In the genomic region with DNA sequence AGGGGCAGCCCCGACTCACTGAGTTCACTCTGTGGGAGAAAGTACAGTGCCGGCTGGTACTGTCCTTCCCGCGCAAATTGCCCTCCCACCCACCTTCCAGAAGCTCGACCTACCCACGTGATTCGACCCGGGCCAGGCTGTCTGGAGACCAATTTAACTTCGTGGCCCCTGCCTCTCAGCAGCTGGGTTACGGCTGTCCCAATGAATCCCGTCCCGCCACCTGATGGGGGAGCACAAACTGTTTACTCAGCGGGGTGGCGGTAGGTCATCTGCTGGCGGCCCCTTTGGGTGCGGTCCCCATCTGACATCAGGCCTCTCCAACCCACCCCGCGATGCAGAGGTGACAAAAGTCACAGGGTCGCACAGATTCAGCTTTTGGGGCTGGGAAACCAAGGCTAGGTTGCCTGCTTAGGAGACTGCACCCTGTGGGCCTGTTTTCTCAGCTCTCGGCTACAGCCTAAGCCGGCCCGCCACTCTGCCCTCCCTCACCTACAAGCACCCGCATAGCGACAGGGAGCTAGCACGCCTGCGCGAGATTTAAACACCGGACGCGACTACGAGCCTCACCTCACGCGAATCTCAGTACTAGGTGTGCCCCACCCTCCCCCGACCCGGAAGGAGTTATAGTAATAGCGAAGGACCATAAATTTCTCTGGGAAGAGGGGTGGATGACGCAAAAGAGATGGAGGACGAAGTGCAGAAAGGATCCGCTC, we compare ENCODE assay signal across 8 mouse cellular contexts. TPM values are rescaled to one million over a fixed set of nuclear protein-coding genes. Genes with fewer than 3 reads are reported as not detected.
DNase-seq lines count a peak whose midpoint lies in the region; ATAC-seq and TF ChIP-seq lines count a peak whose summit lies in the region.

A gene (minus strand): TSS at position 593 of the 713 bp plus-strand sequence.

- 0 out of 2 replicates have a peak, but pooled peaks have one; percentile 13 for TF ChIP-seq CTCF in olfactory bulb, adult 2 months (IDR thresholded peaks at IDR 0.05; ENCODE audit: insufficient read depth, low read depth, low read length)

- ATAC-seq in hindbrain, embryonic 11.5 days (ENCODE audit: low FRiP score): peak; percentile 92
- ATAC-seq in lung, embryonic 15.5 days (ENCODE audit: borderline replicate concordance, extremely low read depth, low FRiP score, low TSS enrichment): peak; percentile 87

- peak within 1 kb of the TSS; percentile 38 for H3K4me3 ChIP-seq in hindbrain, embryonic 11.5 days (ENCODE audit: low read depth, low read length)
- H3K4me3 ChIP-seq in lung, embryonic 15.5 days: peak within 1 kb of the TSS; percentile 50
- peak within 1 kb of the TSS; percentile 62 for H3K4me3 ChIP-seq in olfactory bulb, adult 2 months (ENCODE audit: insufficient read depth, low read depth, low read length)

- DNase-seq in MN1 (ENCODE audit: low spot score): peak; percentile 95
- peak; percentile 93 to 95 for DNase-seq in cerebellum, postnatal 10 days
- peak; percentile 76 to 82 for DNase-seq in frontal cortex, postnatal 14 days (ENCODE audit: low spot score in 2 of 2)
- peak; percentile 85 for DNase-seq in hindbrain, embryonic 11.5 days (ENCODE audit: low spot score)
- peak; percentile 91 for DNase-seq in layer of hippocampus, adult 9-11 months
- DNase-seq in testis, postnatal 14 days (ENCODE audit: low spot score): peak; percentile 87

- H3K27ac ChIP-seq in hindbrain, embryonic 11.5 days (ENCODE audit: low read depth, low read length): peak within 1 kb of the TSS; percentile 33; the same call in 1 of the 2 replicates
- peak within 1 kb of the TSS; percentile 77 for H3K27ac ChIP-seq in lung, embryonic 15.5 days
- H3K27ac ChIP-seq in olfactory bulb, adult 2 months (ENCODE audit: insufficient read depth, low read depth, low read length): peak within 1 kb of the TSS; percentile 81

- H3K27me3 ChIP-seq in hindbrain, embryonic 11.5 days (ENCODE audit: control insufficient read depth, insufficient read depth, low read length): no peaks in the 10 kb centered on the region
- H3K27me3 ChIP-seq in lung, embryonic 15.5 days: no peaks in the 10 kb centered on the region

- 7% methylated on average over 39 of the region's 39 CpGs for WGBS in hindbrain, embryonic 11.5 days
- under 1% methylated on average over 39 of the region's 39 CpGs for WGBS in lung, embryonic 15.5 days
- 2% methylated on average over 39 of the region's 39 CpGs for WGBS in olfactory bulb, adult 2 months

- peak within 1 kb of the TSS; percentile 51 for H3K4me2 ChIP-seq in hindbrain, embryonic 11.5 days (replicated peaks; ENCODE audit: low read depth, low read length)
- peak within 1 kb of the TSS; percentile 92 for H3K4me2 ChIP-seq in lung, embryonic 15.5 days

- H3K4me1 ChIP-seq in hindbrain, embryonic 11.5 days (replicated peaks; ENCODE audit: control insufficient read depth, insufficient read depth, low read length): 0 out of 2 replicates have a peak, but pooled peaks cover 3% of the 10 kb centered on the region
- H3K4me1 ChIP-seq in lung, embryonic 15.5 days: peaks cover 23% of the 10 kb centered on the region
- H3K4me1 ChIP-seq in olfactory bulb, adult 2 months (ENCODE audit: control insufficient read depth, insufficient read depth, low read length): peaks cover 7% of the 10 kb centered on the region; the same call in 1 of the 2 replicates

- H3K9me3 ChIP-seq in hindbrain, embryonic 11.5 days (ENCODE audit: control insufficient read depth, low read length): no peaks in the 10 kb centered on the region
- no peaks in the 10 kb centered on the region for H3K9me3 ChIP-seq in lung, embryonic 15.5 days

- peak within 1 kb of the TSS; percentile 74 for H3K9ac ChIP-seq in hindbrain, embryonic 11.5 days (ENCODE audit: low read depth, low read length)
- peak within 1 kb of the TSS; percentile 70 for H3K9ac ChIP-seq in lung, embryonic 15.5 days

- peak; percentile 60 for TF ChIP-seq POLR2A in olfactory bulb, adult 2 months (IDR thresholded peaks at IDR 0.05; ENCODE audit: insufficient read depth, low read depth, low read length)

- peaks cover 6% of the 10 kb centered on the region for H3K36me3 ChIP-seq in hindbrain, embryonic 11.5 days (ENCODE audit: control insufficient read depth, insufficient read depth, low read length)
- peaks cover 30% of the 10 kb centered on the region for H3K36me3 ChIP-seq in lung, embryonic 15.5 days

RNA-seq across cellular contexts. Expression of the gene that starts here (rescaled TPM):
- polyA plus RNA-seq in hindbrain, embryonic 11.5 days (2014; fragmentation: Nextera tagmentation; extraction: Ambion mirVana): 39.7 and 41.9 TPM in 2 replicates
- 51.8 and 52.9 TPM in 2 replicates for polyA plus RNA-seq in lung, embryonic 15.5 days (2015; fragmentation: Nextera tagmentation; extraction: Ambion mirVana)
- not detected in 2 replicates for polyA plus RNA-seq in olfactory bulb, adult 2 months (2012; ENCODE audit: insufficient read depth, insufficient read length, low replicate concordance, missing spikeins)

Comparison
In these comparisons a context has a peak if more than half of its experiments do, and no peak if none do; other contexts are left out.
1. Peak in every context shown above with its lines: DNase-seq, ATAC-seq, H3K4me3 ChIP-seq and H3K27ac ChIP-seq.